Mouse (Mus musculus): ENCODE measurements around the gene 4930539E08Rik. TPM values are rescaled to one million over a fixed set of nuclear protein-coding genes. Genes with fewer than 3 reads are reported as not detected.

4930539E08Rik gene
- polyA plus RNA-seq, 1 experiment from 2014 or later, result 0.12 TPM

Other genes starting within 250 kb of the 4930539E08Rik start
- gene Slc26a8, start 225.1 kb downstream of the 4930539E08Rik start, polyA plus RNA-seq (2015; fragmentation: Nextera tagmentation; extraction: Ambion mirVana), result 0.47 and 0.58 TPM in 2 replicates
- 53.3 and 55.6 TPM in 2 replicates for gene Mapk14, start 224.0 kb downstream of the 4930539E08Rik start, polyA plus RNA-seq (2015; fragmentation: Nextera tagmentation; extraction: Ambion mirVana)
- gene AC170998.1, start 189.2 kb downstream of the 4930539E08Rik start, polyA plus RNA-seq (2015; fragmentation: Nextera tagmentation; extraction: Ambion mirVana), result 2.5 and 3.0 TPM in 2 replicates
- 75.2 and 76.2 TPM in 2 replicates for gene Mapk13, start 146.0 kb downstream of the 4930539E08Rik start, polyA plus RNA-seq (2015; fragmentation: Nextera tagmentation; extraction: Ambion mirVana)
- 10.3 and 12.9 TPM in 2 replicates for gene Brpf3, start 114.2 kb downstream of the 4930539E08Rik start, polyA plus RNA-seq (2015; fragmentation: Nextera tagmentation; extraction: Ambion mirVana)
- not detected in 2 replicates for gene Pnpla1, start 56.9 kb downstream of the 4930539E08Rik start, polyA plus RNA-seq (2015; fragmentation: Nextera tagmentation; extraction: Ambion mirVana)
- gene Pxt1, start 28.5 kb upstream of the 4930539E08Rik start, polyA plus RNA-seq (2015; fragmentation: Nextera tagmentation; extraction: Ambion mirVana), result 0.15 TPM in 1 of 2 replicates, not detected in the other
- gene Kctd20, start 36.6 kb upstream of the 4930539E08Rik start, polyA plus RNA-seq (2015; fragmentation: Nextera tagmentation; extraction: Ambion mirVana), result 83.4 and 85.2 TPM in 2 replicates
- gene Stk38, start 92.7 kb upstream of the 4930539E08Rik start, polyA plus RNA-seq (2015; fragmentation: Nextera tagmentation; extraction: Ambion mirVana), result 96.6 and 105 TPM in 2 replicates
- 633 and 642 TPM in 2 replicates for gene Srsf3, start 117.3 kb upstream of the 4930539E08Rik start, polyA plus RNA-seq (2015; fragmentation: Nextera tagmentation; extraction: Ambion mirVana)
- 28.3 and 30.1 TPM in 2 replicates for gene Cdkn1a, start 175.7 kb upstream of the 4930539E08Rik start, polyA plus RNA-seq (2015; fragmentation: Nextera tagmentation; extraction: Ambion mirVana)
- 0.52 and 1.4 TPM in 2 replicates for gene Rab44, start 198.8 kb upstream of the 4930539E08Rik start, polyA plus RNA-seq (2015; fragmentation: Nextera tagmentation; extraction: Ambion mirVana)